Mouse (Mus musculus) ES-Bruce4 (cell line): ENCODE measurements around the gene Sdcbp2. TPM values are rescaled to one million over a fixed set of nuclear protein-coding genes. Genes with fewer than 3 reads are reported as not detected.

ENCODE experiments used
- H3K27ac ChIP-seq: 2 replicates; pipeline ENCODE4 v1.5.1; 2012; ENCODE audit warnings: low read length, inconsistent platforms; ENCODE audit not compliant: insufficient read depth
- H3K27me3 ChIP-seq: 2 replicates; pipeline ENCODE4 v1.6.1; 2012; ENCODE audit warnings: mild to moderate bottlenecking, low read length, inconsistent platforms; ENCODE audit not compliant: control insufficient read depth, poor library complexity, insufficient read depth, severe bottlenecking
- H3K36me3 ChIP-seq: 2 replicates; pipeline ENCODE4 v1.6.1; 2012; ENCODE audit warnings: inconsistent platforms, mild to moderate bottlenecking, low read length, moderate library complexity; ENCODE audit not compliant: control insufficient read depth, poor library complexity, insufficient read depth, severe bottlenecking
- H3K4me1 ChIP-seq: one replicate; pipeline ENCODE4 v1.8.1; 2011; ENCODE audit warnings: low read length; ENCODE audit not compliant: control insufficient read depth, insufficient read depth
- H3K4me3 ChIP-seq: 2 replicates; pipeline ENCODE4 v1.5.1; 2011; ENCODE audit warnings: low read depth, mild to moderate bottlenecking, low read length
- H3K9ac ChIP-seq: 2 replicates; pipeline ENCODE4 v1.6.1; 2012; ENCODE audit warnings: low read depth, mild to moderate bottlenecking, inconsistent platforms; ENCODE audit not compliant: poor library complexity, severe bottlenecking
- H3K9me3 ChIP-seq: replicated peaks from 2 replicates; pipeline ENCODE4 v1.6.1; 2012; ENCODE audit warnings: mild to moderate bottlenecking, low read length, inconsistent platforms; ENCODE audit not compliant: control insufficient read depth, poor library complexity, insufficient read depth, severe bottlenecking
- CTCF ChIP-seq: IDR thresholded peaks from one replicate; pipeline ENCODE4 v1.8.1; 2011; ENCODE audit warnings: low read depth, low read length
- EP300 ChIP-seq: IDR thresholded peaks from 2 replicates; pipeline ENCODE4 v1.6.1; 2011; ENCODE audit warnings: low read depth, low read length; ENCODE audit not compliant: insufficient read depth
- POLR2A ChIP-seq: IDR thresholded peaks from one replicate; pipeline ENCODE4 v1.8.1; 2011; ENCODE audit warnings: low read length; ENCODE audit not compliant: insufficient read depth
- polyA plus RNA-seq: library from polyadenylated mRNA; stranded (reverse); fragments of >200 nt; gene quantifications from 2 replicates; pipeline ENCODE4 v1.2.4, GENCODE M21; 2011; ENCODE audit warnings: low read depth; ENCODE audit not compliant: missing spikeins, insufficient read depth, insufficient read length

Sdcbp2 gene
- polyA plus RNA-seq, 1 experiment: 2.6 TPM

DNA sequence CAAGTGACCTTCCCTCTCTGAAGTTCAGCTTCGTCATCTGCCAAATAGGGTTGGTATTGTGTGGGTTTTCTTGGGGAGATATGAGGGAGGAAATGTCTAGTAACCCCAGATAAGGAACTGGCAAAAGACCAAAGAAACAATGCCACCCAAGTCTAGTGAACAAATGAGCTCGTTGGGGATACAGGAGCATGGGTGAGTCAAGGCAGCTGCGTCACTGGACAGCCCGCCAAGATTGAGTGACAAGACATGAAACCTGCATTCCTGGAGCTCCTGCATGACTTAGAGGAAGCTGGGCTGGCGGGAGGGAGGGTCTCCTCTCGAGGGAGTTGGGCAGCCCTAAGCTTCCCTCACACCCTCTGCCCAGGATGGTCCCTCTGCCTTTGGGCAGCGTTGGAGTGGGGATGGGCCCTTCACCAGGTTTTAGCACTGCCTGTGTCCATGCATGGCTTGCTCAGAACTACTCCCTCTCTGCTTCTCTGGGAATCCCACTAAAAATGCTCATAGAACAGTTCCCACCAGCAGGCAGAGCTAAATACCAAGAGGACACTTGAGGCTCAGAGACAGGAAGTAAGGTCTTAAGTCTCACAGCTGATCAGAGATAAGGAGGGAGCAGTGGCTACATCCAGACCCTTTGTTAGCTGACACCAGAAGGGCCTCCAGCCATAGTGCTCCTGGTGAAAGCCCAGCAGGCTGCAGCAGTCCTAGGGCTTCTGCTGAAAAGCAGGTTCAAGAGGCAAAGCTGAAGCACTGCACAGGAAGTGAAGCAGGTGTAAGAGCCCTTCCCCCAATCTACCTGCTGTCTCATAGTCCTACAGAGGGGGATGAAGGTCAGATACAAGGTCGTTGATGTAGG, 41.8 kb upstream of the Sdcbp2 start:
- no peak overlapping the region for H3K9ac ChIP-seq
- no peak overlapping the region for H3K27ac ChIP-seq
- no peaks in the 10 kb centered on the region for H3K36me3 ChIP-seq
- no peaks in the 10 kb centered on the region for H3K9me3 ChIP-seq
- H3K27me3 ChIP-seq: no peaks in the 10 kb centered on the region
- TF ChIP-seq POLR2A: no peak
- TF ChIP-seq EP300: 0 out of 2 replicates have a peak, but pooled peaks have one; percentile 29
- no peak for TF ChIP-seq CTCF
- peaks cover 4% of the 10 kb centered on the region for H3K4me1 ChIP-seq
- no peak overlapping the region for H3K4me3 ChIP-seq

GRCm38 (mm10) chr2:151533632-151534031, 38.8 kb upstream of the Sdcbp2 start:
- H3K4me1 ChIP-seq: peaks cover 4% of the 10 kb centered on the region
- no peaks in the 10 kb centered on the region for H3K27me3 ChIP-seq
- TF ChIP-seq CTCF (no peak), EP300 (no peak), POLR2A (no peak)
- H3K9me3 ChIP-seq: no peaks in the 10 kb centered on the region
- no peak overlapping the region for H3K27ac ChIP-seq
- no peak overlapping the region for H3K4me3 ChIP-seq
- H3K9ac ChIP-seq: no peak overlapping the region
- H3K36me3 ChIP-seq: no peaks in the 10 kb centered on the region

DNA sequence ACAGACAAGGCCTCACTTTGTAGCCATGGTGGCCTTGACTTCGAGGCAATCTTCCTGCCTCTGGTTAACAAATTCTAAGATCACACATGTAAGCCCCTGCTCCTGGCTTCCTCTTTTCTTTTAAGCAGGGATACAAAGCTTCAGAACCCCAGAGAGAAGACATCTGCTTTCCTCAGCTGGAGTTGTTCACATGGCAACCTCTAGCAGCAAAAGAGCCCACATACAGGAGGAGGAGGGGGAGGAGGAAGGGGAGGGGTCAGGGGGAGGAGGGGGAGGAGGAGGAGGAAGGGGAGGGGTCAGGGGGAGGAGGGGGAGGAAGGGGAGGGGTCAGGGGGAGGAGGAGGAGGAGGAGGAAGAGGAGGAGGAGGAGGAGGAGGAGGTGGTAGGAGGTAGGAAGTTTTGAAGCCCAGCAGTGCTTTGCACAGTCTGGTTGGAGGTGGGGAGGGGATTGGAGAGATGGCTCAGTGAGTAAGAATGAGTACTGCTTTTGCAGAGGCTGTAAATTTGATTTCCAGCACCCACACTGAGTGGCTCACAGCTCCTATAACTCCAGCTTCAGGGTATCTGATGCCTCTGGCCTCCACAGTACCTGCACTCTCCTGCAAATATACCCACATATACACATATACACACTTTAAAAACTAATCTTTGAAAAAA, 36.3 kb upstream of the Sdcbp2 start:
- TF ChIP-seq EP300: no peak
- TF ChIP-seq CTCF: no peak
- no peak for TF ChIP-seq POLR2A
- H3K4me1 ChIP-seq: no peaks in the 10 kb centered on the region
- H3K27me3 ChIP-seq: no peaks in the 10 kb centered on the region
- no peaks in the 10 kb centered on the region for H3K9me3 ChIP-seq
- no peak overlapping the region for H3K4me3 ChIP-seq
- no peak overlapping the region for H3K27ac ChIP-seq
- no peak overlapping the region for H3K9ac ChIP-seq
- H3K36me3 ChIP-seq: no peaks in the 10 kb centered on the region

GRCm38 (mm10) chr2:151536618-151536974, 35.8 kb upstream of the Sdcbp2 start:
- Histone ChIP-seq H3K27ac (no peak overlapping the region), H3K27me3 (no peaks in the 10 kb centered on the region), H3K4me1 (no peaks in the 10 kb centered on the region), H3K9me3 (no peaks in the 10 kb centered on the region), H3K9ac (no peak overlapping the region), H3K36me3 (no peaks in the 10 kb centered on the region), H3K4me3 (no peak overlapping the region)
- no peak for TF ChIP-seq EP300
- no peak for TF ChIP-seq POLR2A
- TF ChIP-seq CTCF: no peak

DNA sequence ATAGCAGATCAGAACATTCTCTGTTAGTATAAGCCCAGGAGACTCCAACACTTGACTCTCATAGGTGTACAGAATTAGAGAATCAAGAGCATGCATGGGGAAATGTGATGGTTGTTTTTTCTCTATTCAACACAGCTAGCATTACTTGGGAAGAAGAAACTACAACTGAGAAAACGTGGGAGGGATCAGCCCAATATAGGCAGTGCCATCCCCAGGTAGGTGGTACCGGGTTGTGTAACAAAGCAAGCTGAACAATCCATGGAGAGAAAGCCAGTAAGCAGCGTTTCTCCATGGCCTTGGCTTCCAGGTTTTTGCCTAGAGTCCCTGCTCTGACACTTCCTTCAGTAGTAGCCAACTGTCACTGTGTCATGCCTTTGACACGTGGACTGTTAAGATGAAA, 33.8 kb upstream of the Sdcbp2 start:
- Histone ChIP-seq H3K4me1 (no peaks in the 10 kb centered on the region), H3K27ac (no peak overlapping the region), H3K4me3 (no peak overlapping the region), H3K36me3 (no peaks in the 10 kb centered on the region), H3K9me3 (no peaks in the 10 kb centered on the region), H3K9ac (no peak overlapping the region), H3K27me3 (no peaks in the 10 kb centered on the region)
- TF ChIP-seq CTCF (no peak), POLR2A (no peak), EP300 (no peak)

DNA sequence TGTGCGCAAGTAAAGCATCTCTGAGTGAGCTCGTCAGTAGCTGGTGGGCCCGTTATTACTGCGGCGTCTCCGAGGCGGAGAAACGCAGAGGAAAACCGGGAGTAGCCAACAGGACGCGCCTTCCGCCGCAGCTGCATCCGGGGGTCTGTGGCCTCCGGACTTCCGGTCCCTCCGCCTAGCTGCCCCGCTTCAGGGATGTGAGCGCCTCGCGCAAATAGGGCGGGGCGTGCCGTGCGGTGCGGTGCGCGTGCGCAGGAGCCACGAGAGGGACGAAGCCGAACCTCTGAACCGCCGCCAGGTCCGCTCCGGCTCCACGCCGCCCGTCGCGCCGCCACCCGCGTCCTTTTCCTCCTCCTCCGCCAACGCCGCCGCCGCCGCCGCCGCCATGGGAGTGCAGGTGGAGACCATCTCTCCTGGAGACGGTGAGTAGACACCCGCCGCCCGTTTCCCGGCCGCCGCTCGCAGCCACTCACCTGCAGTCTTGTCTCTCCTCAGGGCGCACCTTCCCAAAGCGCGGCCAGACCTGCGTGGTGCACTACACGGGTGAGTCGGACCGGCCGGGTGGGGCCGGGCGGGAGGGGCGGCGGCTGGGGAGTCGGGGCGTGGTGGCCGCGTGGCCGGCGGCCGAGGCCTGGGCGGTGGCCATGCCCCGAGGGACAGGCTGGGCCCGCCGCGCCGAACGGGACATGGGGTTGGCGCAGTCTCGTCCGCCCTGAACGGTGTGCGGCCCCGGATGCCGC, 29.9 kb upstream of the Sdcbp2 start, which contains the start of gene Fkbp1a:
Fkbp1a (plus strand) TSS at position 161 of the 740 bp plus-strand sequence.
- peak within 1 kb of the TSS; percentile 99 for H3K4me3 ChIP-seq
- H3K27ac ChIP-seq: peak within 1 kb of the TSS; percentile 86
- peaks cover 30% of the 10 kb centered on the region for H3K36me3 ChIP-seq
- H3K9me3 ChIP-seq: no peaks in the 10 kb centered on the region
- TF ChIP-seq POLR2A (peak; percentile 66), CTCF (no peak), EP300 (0 out of 2 replicates have a peak, but pooled peaks have one; percentile 19)
- no peaks in the 10 kb centered on the region for H3K27me3 ChIP-seq
- no peaks in the 10 kb centered on the region for H3K4me1 ChIP-seq
- peak within 1 kb of the TSS; percentile 85 for H3K9ac ChIP-seq
